Mouse (Mus musculus) MN1 (cell line): Measurements from ENCODE around the gene Vps4b.
"Not testable (repeated sequence)": the region's sequence is repeated elsewhere in the genome, so short reads cannot be mapped to it uniquely, and the experiment has no call there.

Experiments
- DNase-seq: peaks from one replicate; pipeline ENCODE4 v3.0.0-alpha.2; 2016; ENCODE audit warnings: low spot score

Gene Vps4b

DNA sequence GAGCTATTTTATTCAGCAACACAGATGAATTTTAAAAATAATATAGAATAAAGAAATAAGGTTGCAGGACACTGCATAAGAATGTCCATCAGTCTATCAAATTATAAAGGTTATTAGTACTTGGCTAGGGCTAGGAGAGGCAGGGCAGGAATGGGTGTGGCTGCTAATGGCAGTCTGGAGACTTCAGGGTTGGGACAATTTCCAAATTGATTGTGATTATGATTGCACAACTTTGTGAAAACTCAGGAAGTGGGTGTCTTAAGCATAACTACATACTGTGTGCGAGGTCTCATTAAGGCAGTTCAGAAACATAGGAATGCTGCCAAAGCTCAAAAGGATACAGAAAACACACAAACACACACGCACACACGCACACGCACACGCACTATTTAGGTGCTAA is 44.5 kb downstream of the Vps4b start:
- DNase-seq: no peak

DNA sequence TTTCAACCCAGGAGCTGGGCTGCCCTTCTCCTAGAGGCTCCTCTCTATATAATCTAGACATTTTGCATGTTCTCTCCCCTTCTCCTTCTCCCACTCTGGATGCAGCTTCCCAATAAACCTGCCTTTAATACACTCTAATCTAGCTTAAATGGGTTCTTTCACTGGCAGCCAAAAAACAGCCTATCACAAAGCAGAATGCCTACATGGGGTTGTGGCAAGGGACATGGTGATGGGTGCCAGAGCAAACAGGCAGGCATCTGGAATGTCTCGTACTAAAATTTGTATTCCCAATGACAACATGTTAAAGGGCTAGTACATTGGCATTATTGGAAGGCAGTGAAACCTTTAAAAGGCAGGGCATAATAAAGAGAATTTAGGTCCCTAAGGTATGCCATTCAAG is 45.9 kb downstream of the Vps4b start:
- peak; percentile 67 for DNase-seq

DNA sequence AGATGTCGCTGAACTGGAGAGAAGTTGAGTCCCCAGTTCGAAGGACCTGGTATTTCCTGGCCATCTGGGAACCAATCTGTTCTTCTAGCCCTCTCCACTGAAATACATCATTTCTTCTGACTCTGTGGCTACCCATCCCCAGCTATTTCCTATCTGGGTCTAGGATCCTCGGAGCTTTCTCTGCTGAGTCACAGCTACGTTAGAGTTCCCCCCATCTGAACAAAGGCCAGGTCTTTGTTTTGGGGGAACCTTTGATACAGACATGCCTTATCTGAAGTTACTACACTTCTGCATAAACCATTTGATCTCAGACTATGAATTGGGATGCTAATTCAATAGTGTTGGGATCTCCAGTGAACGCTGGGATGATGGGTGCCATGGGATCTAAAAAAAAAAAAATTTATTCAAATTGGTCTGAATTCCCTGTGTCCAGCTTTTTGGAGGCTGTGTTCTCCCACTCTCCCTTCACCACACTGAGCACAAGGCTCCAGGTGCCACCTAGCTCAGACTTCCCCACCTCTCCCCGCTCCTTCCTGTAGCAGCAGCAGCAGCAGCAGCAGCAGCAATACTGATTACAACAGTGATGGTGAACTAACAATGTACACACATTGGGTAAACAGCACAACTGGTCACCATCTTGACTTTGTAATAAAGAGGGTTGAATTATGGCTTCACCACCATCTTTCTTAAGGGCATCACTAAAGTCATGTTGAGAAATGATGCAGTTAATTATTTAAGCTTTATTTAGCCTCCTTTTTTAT is 47.8 kb downstream of the Vps4b start:
- DNase-seq: no peak

DNA sequence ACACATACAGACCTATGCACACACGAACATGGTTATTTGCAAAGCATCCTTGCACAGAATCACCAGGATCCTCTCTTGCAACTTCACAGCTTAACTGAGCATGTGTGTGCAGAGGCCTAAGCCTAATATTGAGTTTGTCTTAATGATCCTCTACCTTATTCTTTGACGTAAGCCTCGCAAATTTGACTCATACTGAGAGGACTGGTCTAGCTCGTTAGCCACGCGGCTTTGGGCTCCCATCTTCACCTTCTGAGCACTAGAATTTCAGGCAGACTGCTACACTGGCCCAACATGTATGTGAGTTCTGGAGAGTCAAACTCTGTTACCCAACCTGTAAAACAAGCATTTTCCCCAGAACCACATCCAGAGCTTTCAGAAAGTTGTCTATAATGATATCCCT is 53.5 kb downstream of the Vps4b start:
- no peak for DNase-seq

DNA sequence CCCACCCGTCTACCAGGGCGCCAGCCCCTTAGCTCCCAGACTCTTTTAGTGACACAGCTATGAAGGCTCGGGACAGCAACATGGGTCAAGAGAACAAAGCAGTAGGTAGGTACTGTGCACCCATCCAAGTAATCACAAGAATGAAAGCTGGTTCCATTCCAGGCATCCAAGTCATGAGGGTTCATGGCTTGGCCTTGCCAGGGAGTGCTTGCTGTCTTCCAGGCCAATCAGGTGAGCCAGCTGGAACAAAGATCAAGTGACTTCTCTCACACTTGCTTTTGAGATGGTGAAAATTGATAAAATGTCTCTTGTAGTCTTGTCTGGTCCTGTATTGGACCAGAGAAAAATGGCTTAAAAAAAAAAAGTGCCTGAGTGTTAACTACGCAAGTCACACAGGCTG is 55.8 kb downstream of the Vps4b start:
- no peak for DNase-seq

DNA sequence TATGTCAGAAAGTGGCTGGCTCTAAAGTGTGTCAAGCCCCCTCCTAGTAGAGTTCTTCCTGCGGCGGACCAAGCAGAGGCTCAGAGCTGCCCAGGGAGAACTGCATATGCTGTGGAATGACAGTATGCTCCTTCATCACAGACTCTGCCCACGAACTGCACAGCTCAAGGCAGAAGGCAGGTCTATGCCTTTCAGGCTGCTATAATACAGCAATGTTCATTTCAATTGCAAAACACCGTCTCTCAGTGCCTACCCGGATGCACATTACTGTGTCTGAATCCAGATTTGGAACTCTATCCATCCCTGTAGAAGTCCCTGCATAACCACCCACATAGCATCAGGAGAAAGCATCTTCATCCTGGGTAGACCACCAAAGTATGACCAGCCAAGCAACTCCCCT is 56.7 kb downstream of the Vps4b start:
- no peak for DNase-seq

DNA sequence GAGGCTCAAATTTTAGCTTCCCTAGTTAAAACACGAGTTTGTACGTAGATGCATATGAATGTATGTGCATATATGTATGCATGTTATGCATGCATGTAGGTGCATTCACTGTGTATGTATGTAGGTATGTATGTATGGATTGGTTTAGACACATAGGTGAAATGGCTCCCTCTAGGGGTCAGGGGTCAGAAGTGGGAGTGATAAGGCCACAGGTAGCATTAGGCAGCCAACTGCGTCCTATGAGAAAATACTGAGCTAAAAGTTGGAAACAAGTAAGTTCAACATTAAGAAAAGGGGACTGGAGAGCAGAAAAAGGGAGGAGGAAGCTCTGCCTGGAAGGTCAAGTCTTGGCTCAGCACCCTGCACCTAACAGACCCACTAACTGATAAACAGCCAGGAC is 58.4 kb downstream of the Vps4b start:
- DNase-seq: peak; percentile 23

DNA sequence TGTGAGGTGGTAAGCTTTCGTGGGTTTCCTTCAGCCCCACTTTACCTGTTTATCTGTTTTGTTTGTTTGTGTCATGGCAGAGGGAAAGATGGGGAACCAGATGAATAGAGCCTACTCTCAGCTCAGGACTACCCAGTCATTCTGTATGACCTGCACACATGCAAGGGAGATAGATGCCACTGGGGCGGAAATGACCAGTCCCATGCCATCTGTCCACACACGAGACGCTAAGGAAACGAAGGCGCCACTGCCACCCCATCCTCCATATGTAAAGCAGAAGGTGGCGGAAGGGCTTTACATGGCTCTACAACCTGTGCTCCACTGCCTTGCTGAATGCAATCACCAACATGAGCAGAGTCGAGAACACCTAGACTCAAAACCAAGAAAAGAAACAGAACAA is 60.3 kb downstream of the Vps4b start:
- no peak for DNase-seq

DNA sequence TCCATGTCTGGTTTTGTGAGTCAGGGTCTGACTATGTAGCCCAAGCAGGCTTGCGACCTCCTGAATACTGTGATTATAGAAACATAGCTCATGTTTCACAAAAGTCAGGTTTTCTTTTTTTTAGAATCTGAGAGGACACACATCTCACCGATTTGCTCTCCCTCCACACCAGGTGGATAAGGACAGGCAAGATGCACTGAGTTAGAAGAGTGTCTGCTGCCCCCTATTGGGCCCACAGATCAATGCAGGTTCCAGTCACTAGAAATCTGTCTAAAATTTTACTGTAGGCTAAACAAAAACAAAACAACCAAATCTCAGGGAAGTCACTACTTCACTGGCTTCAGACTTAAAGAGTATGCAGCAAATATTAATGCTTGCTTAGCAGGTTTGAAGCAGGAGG is 60.9 kb downstream of the Vps4b start:
- peak; percentile 47 for DNase-seq

DNA sequence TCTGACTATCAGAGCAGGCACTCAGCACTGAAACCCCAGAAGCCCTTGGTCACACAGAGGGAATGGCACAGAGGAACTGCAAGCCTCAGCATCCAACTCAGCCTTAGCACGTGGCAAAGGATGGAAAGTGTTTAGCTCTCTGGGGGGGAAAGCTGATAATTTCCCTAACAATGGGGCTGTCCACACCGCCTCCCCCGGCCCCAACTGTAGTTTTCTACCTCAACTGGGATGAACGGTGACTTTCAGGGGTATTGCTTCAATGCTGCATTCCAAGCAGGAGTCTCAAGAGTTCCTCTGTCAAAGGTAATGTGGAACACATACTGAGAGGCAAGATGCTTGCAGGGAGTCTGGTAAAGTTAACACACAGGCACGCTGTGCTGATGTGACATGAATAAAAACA is 74.5 kb downstream of the Vps4b start:
- DNase-seq: no peak

DNA sequence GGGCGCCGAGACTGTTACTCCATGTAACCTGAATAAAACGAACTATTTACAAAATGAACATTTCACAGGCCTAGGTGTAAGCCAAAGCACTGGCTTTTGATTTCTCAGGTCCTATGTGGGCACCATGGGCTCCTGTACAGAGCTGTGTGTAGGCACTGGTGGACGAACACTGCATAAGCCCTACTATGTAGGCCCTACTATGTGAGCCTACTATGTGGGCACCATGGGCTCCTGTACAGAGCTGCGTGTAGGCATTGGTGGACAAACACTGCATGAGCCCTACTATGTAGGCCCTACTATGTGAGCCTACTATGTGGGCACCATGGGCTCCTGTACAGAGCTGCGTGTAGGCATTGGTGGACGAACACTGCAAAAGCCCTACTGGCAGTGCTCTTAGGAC is 78.8 kb downstream of the Vps4b start:
- DNase-seq: not testable (repeated sequence)

DNA sequence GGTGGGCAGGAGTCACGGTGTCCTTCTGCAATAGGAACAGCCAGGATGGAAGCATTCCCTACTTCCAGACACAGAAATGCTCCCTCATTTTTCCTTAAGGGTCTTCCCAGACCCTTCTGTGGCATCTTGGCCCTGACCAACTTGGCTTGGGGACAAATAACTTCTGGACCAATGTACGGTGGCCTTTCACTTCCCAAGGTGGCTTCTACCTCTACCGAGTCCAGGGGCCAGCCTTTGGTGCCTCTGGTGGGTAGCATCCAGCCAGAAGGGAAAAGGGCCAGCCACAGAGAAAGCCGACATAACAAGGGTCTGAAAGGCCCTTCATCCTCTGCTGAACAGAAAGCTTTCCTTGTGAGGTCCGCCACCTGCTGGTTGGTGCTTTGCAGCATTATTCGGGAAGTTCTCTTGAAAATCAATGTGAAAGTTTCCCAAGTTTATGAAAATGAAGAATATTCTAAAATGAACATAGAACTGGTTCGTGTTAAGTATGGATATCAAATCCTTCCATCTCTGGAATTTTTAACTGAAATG is 79.4 kb downstream of the Vps4b start:
- peak; percentile 73 for DNase-seq

DNA sequence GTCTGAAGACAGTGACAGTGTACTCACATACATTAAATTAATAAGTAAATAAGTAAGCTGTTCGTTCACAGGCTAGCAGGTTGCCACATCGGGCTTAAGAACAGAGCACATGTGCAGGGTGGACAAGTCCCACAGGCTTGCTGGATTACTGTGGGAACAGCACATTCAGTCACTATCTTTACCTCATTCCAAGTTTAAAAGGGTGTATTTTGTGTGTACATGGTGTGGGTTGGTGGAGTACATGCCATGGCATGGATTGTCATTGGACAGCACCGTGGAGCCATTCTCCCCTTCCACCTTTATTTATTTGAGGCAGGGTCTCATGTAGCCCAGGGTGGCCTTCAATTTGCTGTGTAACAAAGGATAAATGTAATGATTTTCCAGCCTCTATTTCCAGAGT is 80.4 kb downstream of the Vps4b start:
- DNase-seq: no peak

DNA sequence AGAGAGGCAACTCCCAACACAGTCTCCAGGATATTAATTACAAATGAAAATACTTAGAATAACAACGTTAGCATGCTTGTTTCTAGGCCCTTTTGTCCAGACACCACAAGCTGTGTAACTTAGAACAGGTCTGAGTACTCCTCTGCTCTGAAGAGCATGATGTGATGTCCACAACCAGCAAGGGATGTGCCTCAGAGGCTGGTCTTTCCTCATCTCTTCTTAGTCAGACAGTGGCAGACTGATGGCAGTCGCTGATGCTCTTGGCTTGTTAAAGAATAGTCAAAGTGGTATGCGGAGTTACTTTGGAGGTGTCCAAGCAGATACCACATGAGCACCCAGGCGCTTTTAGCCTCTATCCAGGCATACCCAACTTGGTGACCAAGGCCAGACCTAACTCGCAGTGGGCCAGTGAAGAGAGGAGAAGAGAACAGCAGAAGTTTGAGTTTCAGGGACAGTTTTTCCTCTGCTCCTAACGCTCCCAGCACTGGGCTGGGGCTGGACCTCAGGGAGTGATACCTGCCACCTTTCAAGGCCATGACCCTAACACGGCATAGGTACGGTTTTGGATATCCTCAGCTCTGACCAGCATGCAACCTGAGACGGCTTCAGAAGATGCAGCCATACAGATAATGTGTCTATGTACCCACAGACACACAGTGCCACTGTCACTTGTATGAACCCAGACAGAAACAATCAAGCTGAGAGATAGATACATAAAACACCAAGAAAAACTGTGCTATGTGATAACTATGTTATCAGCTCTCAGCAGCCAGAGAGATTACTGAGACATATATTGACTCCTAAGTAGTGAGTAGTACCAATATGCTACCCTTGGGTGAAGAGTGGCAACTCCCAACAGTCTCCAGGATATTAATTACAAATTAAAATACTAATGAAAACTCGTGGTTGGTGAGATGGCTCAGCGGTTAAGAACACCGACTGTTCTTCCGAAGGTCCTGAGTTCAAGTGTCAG is 81.1 kb downstream of the Vps4b start:
- no peak for DNase-seq

DNA sequence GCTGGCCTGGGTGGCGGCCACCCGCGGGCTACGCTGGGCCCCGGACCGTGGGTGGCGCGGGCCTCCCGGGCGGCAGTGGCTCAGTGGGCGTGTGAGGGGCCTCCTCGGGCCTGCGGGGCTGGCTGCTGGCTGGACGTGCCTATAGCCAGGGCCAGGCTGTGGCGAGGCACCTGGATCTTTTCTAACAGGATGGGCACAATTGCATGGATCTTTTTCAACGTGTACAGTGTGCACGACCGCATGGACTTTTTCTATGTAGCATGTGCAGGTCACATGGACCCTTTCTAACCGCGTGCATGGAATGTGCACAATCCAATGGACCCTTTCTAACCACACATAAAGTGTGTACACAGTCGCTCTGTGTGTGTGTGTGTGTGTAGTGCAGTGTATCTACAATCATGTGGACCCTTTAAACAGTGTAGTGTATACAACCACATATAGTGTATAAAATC is 82.0 kb downstream of the Vps4b start:
- DNase-seq: peak; percentile 52
